18 mouse cellular contexts compared by ENCODE assay signal in genomic region chr2:127911579-127911978, GRCm38 (mm10).
DNase-seq lines count a peak whose midpoint lies in the region; ATAC-seq and TF ChIP-seq lines count a peak whose summit lies in the region.
"Had no signal": no experiment of that assay in that cellular context is flagged by ENCODE, and none has a peak within 500 bp of the region (broad histone marks: within the 10 kb centered on the region; RNA-seq: fewer than 3 reads in every experiment).

No protein-coding gene starts in this region.

- H3K4me2 ChIP-seq in CH12.LX (ENCODE audit: insufficient read depth, low read depth, poor library complexity, severe bottlenecking) = peak overlapping the region; percentile 58; the same call in 1 of the 2 replicates
- H3K4me2 ChIP-seq in hindbrain, embryonic 12.5 days (replicated peaks) = no peak overlapping the region

- H3K79me2 ChIP-seq in CH12.LX (replicated peaks; ENCODE audit: control insufficient read depth, extremely low read depth, insufficient read depth, poor library complexity, severe bottlenecking) = no peaks in the 10 kb centered on the region

- no peaks in the 10 kb centered on the region for H3K9me3 ChIP-seq in CH12.LX (replicated peaks; ENCODE audit: low read length)
- H3K9me3 ChIP-seq in hindbrain, embryonic 12.5 days (replicated peaks) = no peaks in the 10 kb centered on the region
- H3K9me3 ChIP-seq: G1E had no signal

- peaks cover 9 to 45% of the 10 kb centered on the region in 2 experiments for H3K4me1 ChIP-seq in CH12.LX (ENCODE audit: control insufficient read depth in 1 of 2, insufficient read depth in 2 of 2)
- peaks cover 20% of the 10 kb centered on the region for H3K4me1 ChIP-seq in hindbrain, embryonic 12.5 days

- in situ Hi-C loops in CH12.LX (cut with MboI; ENCODE audit: low pct_ligation_motif_present, low pct_unique_long_range_greater_than_20kb, low sequenced_read_pairs) = no loop called here

- no peak for TF ChIP-seq CTCF in CH12.LX (conservative IDR thresholded peaks at IDR 0.05 in 1 of 2, IDR thresholded peaks at IDR 0.05 in 1 of 2; ENCODE audit: low read depth in 2 of 2, low read length in 2 of 2)

- no peak for TF ChIP-seq POLR2A in CH12.LX (IDR thresholded peaks at IDR 0.05; ENCODE audit: low read depth, low read length)

- H3K27ac ChIP-seq in CH12.LX (ENCODE audit: insufficient read depth, low read depth) = no peak overlapping the region
- no peak overlapping the region for H3K27ac ChIP-seq in hindbrain, embryonic 12.5 days

- H3K4me3 ChIP-seq in CH12.LX (replicated peaks in 1 of 3; ENCODE audit: low read depth in 2 of 3, low read length in 2 of 3, poor library complexity in 1 of 3) = no peak overlapping the region
- no peak overlapping the region for H3K4me3 ChIP-seq in hindbrain, embryonic 12.5 days

- H3K27me3 ChIP-seq in CH12.LX (replicated peaks) = peaks cover 2% of the 10 kb centered on the region
- no peaks in the 10 kb centered on the region; the same call in 1 of the 2 replicates for H3K27me3 ChIP-seq in hindbrain, embryonic 12.5 days

- TF ChIP-seq RAD21 in CH12.LX (IDR thresholded peaks at IDR 0.05; ENCODE audit: low read depth, low read length) = no peak

- dilution Hi-C loops in CH12.LX (cut with MboI; ENCODE audit: extremely low pct_ligation_motif_present, extremely low pct_unique_long_range_greater_than_20kb, low sequenced_read_pairs) = no loop called here

- H3K9ac ChIP-seq in CH12.LX (ENCODE audit: insufficient read depth, low read depth) = no peak overlapping the region
- no peak overlapping the region for H3K9ac ChIP-seq in hindbrain, embryonic 12.5 days

- ATAC-seq in hindbrain, embryonic 12.5 days (ENCODE audit: low FRiP score) = no peak
- ATAC-seq: activated CD4-positive, CD25-positive, alpha-beta regulatory T cell, adult 4 months; CD4-positive, CD25-positive, alpha-beta regulatory T cell, adult 4 months; Patski had no signal

- DNase-seq in CH12.LX (ENCODE audit: extremely low read depth) = no peak
- DNase-seq: adrenal gland, adult 2 months; adrenal gland, adult 8-10 months; adrenal gland, postnatal 10 days; adrenal gland, postnatal 14 days; adrenal gland, postnatal 25 days; adrenal gland, postnatal 36 days; B cell, adult 2 months; cerebellum, adult 11 months; cerebellum, adult 11-12 months; cerebellum, adult 18-20 months; cerebellum, adult 2 months; cerebellum, adult 8-10 months had no signal

- TF ChIP-seq EP300 in CH12.LX (IDR thresholded peaks at IDR 0.05; ENCODE audit: low read length) = peak; percentile 61

- no peaks in the 10 kb centered on the region for H3K36me3 ChIP-seq in CH12.LX (replicated peaks in 1 of 2; ENCODE audit: control insufficient read depth in 1 of 2, insufficient read depth in 1 of 2, low read length in 1 of 2)
- H3K36me3 ChIP-seq in hindbrain, embryonic 12.5 days = no peaks in the 10 kb centered on the region
- H3K36me3 ChIP-seq: G1E had no signal

- 90% methylated on average over 3 of the region's 3 CpGs for WGBS in hindbrain, embryonic 12.5 days

TF ChIP-seq in CH12.LX, 34 proteins besides CTCF, POLR2A, EP300 and RAD21:
- TF ChIP-seq USF2 (conservative IDR thresholded peaks at IDR 0.05; ENCODE audit: low read depth, low read length) (no peak), BHLHE40 (IDR thresholded peaks at IDR 0.05; ENCODE audit: low read depth, low read length) (peak; percentile 56; the same call in 1 of the 2 replicates), MXI1 (IDR thresholded peaks at IDR 0.05; ENCODE audit: low read depth, low read length) (no peak), IRF4 (IDR thresholded peaks at IDR 0.05; ENCODE audit: low read depth, low read length) (peak; percentile 63), PAX5 (IDR thresholded peaks at IDR 0.05; ENCODE audit: low read length) (no peak), ZNF384 (IDR thresholded peaks at IDR 0.05; ENCODE audit: low read depth, low read length) (peak; percentile 53)
